Mouse (Mus musculus) cortical plate, adult 2 months (tissue): Measurements from ENCODE around the gene Enpp1.

Experiments
- CTCF ChIP-seq: fragments of 200-500 bp; IDR thresholded peaks from 2 replicates; pipeline ENCODE4 v1.5.1; 2011; ENCODE audit warnings: mild to moderate bottlenecking, control low read depth, low read length; ENCODE audit not compliant: insufficient read depth; ENCODE audit errors: extremely low read depth
- POLR2A ChIP-seq: fragments of 200-500 bp; IDR thresholded peaks from 2 replicates; pipeline ENCODE4 v1.6.1; 2011; ENCODE audit warnings: mild to moderate bottlenecking, low read length, control low read depth; ENCODE audit not compliant: insufficient read depth; ENCODE audit errors: extremely low read depth

- TF ChIP-seq CTCF = no peak
- no peak for TF ChIP-seq POLR2A
Observed at GRCm38 (mm10) chr10:24645169-24645568, 66.8 kb downstream of the Enpp1 start.
